Mouse (Mus musculus): ENCODE results near the gene Nedd8.

GRCm38 (mm10) chr14:55720666-55721065, 48.7 kb upstream of the Nedd8 start:
- TF ChIP-seq CTCF (IDR thresholded peaks at IDR 0.05; ENCODE audit: low read depth) (no peak), EP300 (IDR thresholded peaks at IDR 0.05; ENCODE audit: low read depth) (no peak)

Measured in liver, postnatal 0 days (tissue).